Mouse (Mus musculus) forebrain, postnatal 0 days (tissue): ENCODE results near the gene Rbp1. TPM values are rescaled to one million over a fixed set of nuclear protein-coding genes. Genes with fewer than 3 reads are reported as not detected.
A peak's percentile ranks its signal among the peaks of the same experiment; 100 is the strongest.

Experiments
- ATAC-seq: fragments of 200-750 bp; cut with Nextera tagmentation; 2 replicates; pipeline ENCODE4 v1.8.0; 2017; ENCODE audit warnings: mild to moderate bottlenecking, moderate library complexity
- DNase-seq: peaks from one replicate; pipeline ENCODE4 v3.0.0-alpha.2; 2015
- H3K27ac ChIP-seq: fragments of 300-500 bp; sonication (generic); 2 replicates; pipeline ENCODE4 v1.5.1; 2014; ENCODE audit warnings: low read depth, mild to moderate bottlenecking, antibody characterized with exemption, low read length, moderate library complexity, mixed read lengths
- H3K27me3 ChIP-seq: fragments of 300-500 bp; sonication (generic); 2 replicates; pipeline ENCODE4 v1.6.1; 2014; ENCODE audit warnings: mild to moderate bottlenecking, low read length, mixed read lengths; ENCODE audit not compliant: insufficient read depth
- H3K36me3 ChIP-seq: fragments of 300-500 bp; sonication (generic); 2 replicates; pipeline ENCODE4 v1.6.1; 2014; ENCODE audit warnings: mild to moderate bottlenecking, moderate library complexity; ENCODE audit not compliant: insufficient read depth
- H3K4me1 ChIP-seq: fragments of 300-500 bp; sonication (generic); 2 replicates; pipeline ENCODE4 v1.6.1; 2014; ENCODE audit warnings: antibody characterized with exemption; ENCODE audit not compliant: insufficient read depth
- H3K4me2 ChIP-seq: fragments of 300-500 bp; sonication (generic); 2 replicates; pipeline ENCODE4 v1.6.1; 2014; ENCODE audit warnings: low read depth, mild to moderate bottlenecking, moderate library complexity
- H3K4me3 ChIP-seq: fragments of 300-500 bp; sonication (generic); 2 replicates; pipeline ENCODE4 v1.5.1; 2014; ENCODE audit warnings: low read depth, low read length, mixed read lengths
- H3K9ac ChIP-seq: fragments of 300-500 bp; sonication (generic); 2 replicates; pipeline ENCODE4 v1.6.1; 2014; ENCODE audit warnings: mild to moderate bottlenecking
- H3K9me3 ChIP-seq: fragments of 300-500 bp; sonication (generic); 2 replicates; pipeline ENCODE4 v1.6.1; 2016; ENCODE audit warnings: low read length
- CTCF ChIP-seq: sonication (generic); IDR thresholded peaks from 2 replicates; pipeline ENCODE4 v1.5.1; 2016; ENCODE audit warnings: antibody characterized with exemption, control low read depth, low read depth
- WGBS: fragments of 180-500 bp; shearing (Covaris S2); extraction: QIAGEN DNeasy Blood & Tissue Kit; methylation state at CpG from one replicate; pipeline ENCODE4 v1.1.7; 2014; 5-methylcytosine and 5-hydroxymethylcytosine counted together
- polyA plus RNA-seq: library from polyadenylated mRNA; unstranded; fragments of >200 nt; fragmentation: Nextera tagmentation; extraction: Ambion mirVana; gene quantifications from 2 replicates; pipeline ENCODE4 v1.2.1, GENCODE M21; 2015
- total RNA-seq: library from RNA; depleted of rRNA; stranded (reverse); fragments of >200 nt; gene quantifications from 2 replicates; pipeline ENCODE4 v1.2.3, GENCODE M21; 2014

Rbp1 gene
- total and polyA plus RNA-seq, 2 experiments from 2014 or later = 12.9 to 32.1 TPM

GRCm38 (mm10) chr9:98430528-98430927 is 7.8 kb downstream of the Rbp1 start:
- Histone ChIP-seq H3K9ac (no peak overlapping the region), H3K4me1 (0 out of 2 replicates have a peak, but pooled peaks cover 13% of the 10 kb centered on the region), H3K36me3 (no peaks in the 10 kb centered on the region), H3K27ac (no peak overlapping the region), H3K27me3 (no peaks in the 10 kb centered on the region), H3K4me3 (no peak overlapping the region), H3K4me2 (no peak overlapping the region), H3K9me3 (no peaks in the 10 kb centered on the region)
- 57% methylated on average over 3 of the region's 3 CpGs for WGBS
- DNase-seq (no peak), ATAC-seq (no peak)
- no peak for TF ChIP-seq CTCF

- TF ChIP-seq CTCF = no peak
Measured at GRCm38 (mm10) chr9:98433021-98433420, 10.3 kb downstream of the Rbp1 start.

DNA sequence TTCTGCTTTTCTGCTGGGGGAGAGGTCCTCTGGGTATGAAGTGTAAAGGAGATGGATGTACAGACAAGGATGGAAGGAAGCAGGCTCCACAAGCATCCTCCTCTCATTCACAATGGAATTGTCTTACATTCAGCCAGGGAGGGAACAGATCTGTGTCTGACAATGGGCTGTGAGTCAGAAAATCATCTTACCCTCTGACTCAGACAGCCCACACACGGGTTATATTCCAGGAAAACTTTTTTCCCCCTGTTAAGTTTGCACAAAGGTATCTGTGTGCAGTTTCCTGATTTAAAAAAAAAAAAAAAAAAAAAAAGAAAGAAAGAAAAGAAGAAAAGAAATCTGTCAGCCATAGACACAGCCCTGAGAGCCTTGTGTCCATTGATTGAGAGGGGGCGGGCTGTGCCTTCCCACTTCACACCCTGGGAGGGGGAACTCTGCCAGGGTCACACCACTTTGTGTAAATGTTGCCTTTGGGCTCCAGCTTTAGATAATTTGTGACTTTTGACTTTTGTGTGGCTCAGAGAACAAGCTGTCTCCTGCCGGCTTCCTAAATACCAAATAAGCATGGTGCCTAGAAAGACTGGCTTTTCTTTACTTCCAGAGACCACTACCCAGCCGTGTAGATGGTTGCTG is 11.3 kb downstream of the Rbp1 start:
- no peak for TF ChIP-seq CTCF
- no peak overlapping the region for H3K9ac ChIP-seq
- H3K36me3 ChIP-seq = no peaks in the 10 kb centered on the region
- WGBS = 23% methylated on average over 4 of the region's 4 CpGs
- H3K4me1 ChIP-seq = 0 out of 2 replicates have a peak, but pooled peaks cover 12% of the 10 kb centered on the region
- no peak overlapping the region for H3K4me2 ChIP-seq
- no peak overlapping the region for H3K4me3 ChIP-seq
- H3K27ac ChIP-seq = no peak overlapping the region
- H3K9me3 ChIP-seq = no peaks in the 10 kb centered on the region
- no peak for DNase-seq
- no peaks in the 10 kb centered on the region for H3K27me3 ChIP-seq
- no peak for ATAC-seq

More at GRCm38 (mm10) chr9:98433021-98433420, 10.3 kb downstream of the Rbp1 start:
- ATAC-seq = no peak
- H3K9me3 ChIP-seq = no peaks in the 10 kb centered on the region
- 0 out of 2 replicates have a peak, but pooled peaks cover 13% of the 10 kb centered on the region for H3K4me1 ChIP-seq
- H3K4me3 ChIP-seq = no peak overlapping the region
- no peak overlapping the region for H3K9ac ChIP-seq
- no peak overlapping the region for H3K4me2 ChIP-seq
- DNase-seq = no peak
- WGBS = 38% methylated on average over 2 of the region's 2 CpGs
- H3K27ac ChIP-seq = no peak overlapping the region
- H3K36me3 ChIP-seq = no peaks in the 10 kb centered on the region
- no peaks in the 10 kb centered on the region for H3K27me3 ChIP-seq

DNA sequence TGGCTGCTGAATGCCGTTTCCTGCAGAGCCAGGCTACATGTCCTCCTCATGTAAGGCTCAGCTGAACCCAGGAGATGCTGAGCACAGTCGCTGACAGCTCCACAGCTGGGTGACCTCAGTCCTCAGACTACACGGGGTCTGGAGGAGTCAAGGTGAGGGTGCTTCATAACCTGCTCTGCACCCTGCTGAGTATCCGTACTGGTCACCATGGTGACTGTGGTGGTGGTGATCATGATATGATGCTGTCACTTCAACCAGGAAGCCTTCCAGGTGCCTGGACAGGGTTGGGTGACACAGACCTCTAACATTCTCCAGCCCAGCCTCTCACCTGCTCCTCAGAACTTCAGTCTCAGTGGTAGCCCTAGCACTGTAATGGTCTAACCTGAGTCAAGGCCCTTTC is 15.1 kb downstream of the Rbp1 start:
- DNase-seq (no peak), ATAC-seq (no peak)
- 89% methylated on average over 4 of the region's 4 CpGs for WGBS

GRCm38 (mm10) chr9:98439091-98439490 is 16.3 kb downstream of the Rbp1 start:
- 75% methylated on average over 3 of the region's 3 CpGs for WGBS
- Histone ChIP-seq H3K4me3 (no peak overlapping the region), H3K9me3 (no peaks in the 10 kb centered on the region), H3K36me3 (no peaks in the 10 kb centered on the region), H3K4me2 (no peak overlapping the region), H3K27me3 (no peaks in the 10 kb centered on the region), H3K27ac (no peak overlapping the region), H3K4me1 (0 out of 2 replicates have a peak, but pooled peaks cover 3% of the 10 kb centered on the region), H3K9ac (no peak overlapping the region)
- DNase-seq = no peak
- no peak for ATAC-seq
- no peak for TF ChIP-seq CTCF

More for the DNA sequence above, 15.1 kb downstream of the Rbp1 start:
- no peak overlapping the region for H3K4me2 ChIP-seq
- H3K27me3 ChIP-seq = no peaks in the 10 kb centered on the region
- H3K4me3 ChIP-seq = no peak overlapping the region
- H3K27ac ChIP-seq = no peak overlapping the region
- TF ChIP-seq CTCF = no peak
- H3K9me3 ChIP-seq = no peaks in the 10 kb centered on the region
- H3K4me1 ChIP-seq = 0 out of 2 replicates have a peak, but pooled peaks cover 3% of the 10 kb centered on the region
- no peaks in the 10 kb centered on the region for H3K36me3 ChIP-seq
- no peak overlapping the region for H3K9ac ChIP-seq

DNA sequence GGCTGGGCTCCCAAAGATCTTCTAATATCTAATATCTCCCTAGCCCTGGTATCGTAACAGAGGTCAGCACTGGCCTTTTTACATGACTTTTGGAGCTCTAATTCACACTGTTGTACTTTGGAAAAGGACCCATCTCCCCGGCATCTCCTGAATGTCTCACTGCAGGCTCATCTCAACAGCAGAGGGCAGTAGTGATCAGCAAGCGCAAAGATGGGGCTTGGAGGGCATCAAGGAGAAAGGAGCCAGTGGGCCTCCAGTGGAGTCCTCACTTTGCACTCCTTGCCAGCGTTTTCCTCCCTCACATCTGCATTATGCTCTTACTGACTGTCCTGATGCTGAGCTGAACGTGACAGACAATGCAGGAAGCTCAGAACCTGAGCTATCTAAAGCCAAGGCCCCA is 19.9 kb downstream of the Rbp1 start:
- no peak; the same call in 1 of the 2 replicates for ATAC-seq
- WGBS = 39% methylated on average over 5 of the region's 5 CpGs
- TF ChIP-seq CTCF = peak; percentile 75

GRCm38 (mm10) chr9:98445359-98446149 is 22.8 kb downstream of the Rbp1 start:
- Histone ChIP-seq H3K4me1 (no peaks in the 10 kb centered on the region), H3K36me3 (0 out of 2 replicates have a peak, but pooled peaks cover 4% of the 10 kb centered on the region), H3K27ac (no peak overlapping the region), H3K9ac (no peak overlapping the region), H3K4me2 (no peak overlapping the region), H3K4me3 (no peak overlapping the region), H3K9me3 (no peaks in the 10 kb centered on the region), H3K27me3 (no peaks in the 10 kb centered on the region)
- DNase-seq = no peak
- 85% methylated on average over 9 of the region's 9 CpGs for WGBS
- ATAC-seq = no peak
- TF ChIP-seq CTCF = no peak

More for the DNA sequence above, 19.9 kb downstream of the Rbp1 start:
- Histone ChIP-seq H3K27me3 (no peaks in the 10 kb centered on the region), H3K4me1 (0 out of 2 replicates have a peak, but pooled peaks cover 3% of the 10 kb centered on the region), H3K27ac (no peak overlapping the region), H3K9ac (no peak overlapping the region), H3K36me3 (0 out of 2 replicates have a peak, but pooled peaks cover 4% of the 10 kb centered on the region), H3K4me2 (no peak overlapping the region), H3K9me3 (no peaks in the 10 kb centered on the region), H3K4me3 (no peak overlapping the region)
- DNase-seq = peak; percentile 50
